Mouse (Mus musculus) embryonic facial prominence, embryonic 15.5 days (tissue): ENCODE measurements at regions not wholly inside any gene's neighbourhood (a gene's known extent, or its start where the extent isn't known, plus 50 kb on each side); places are given as distances from the start of the nearest gene placed in this dataset.

ENCODE experiments used
- ATAC-seq: fragments of 200-750 bp; cut with Nextera tagmentation; 2 replicates; pipeline ENCODE4 v1.8.0; 2017; ENCODE audit warnings: low read depth, moderate TSS enrichment; ENCODE audit not compliant: insufficient number of reproducible peaks, low FRiP score, low TSS enrichment
- H3K27ac ChIP-seq: fragments of 300-500 bp; sonication (generic); replicated peaks from 2 replicates; pipeline ENCODE4 v1.5.1; 2015; ENCODE audit warnings: mild to moderate bottlenecking, inconsistent platforms
- H3K27me3 ChIP-seq: fragments of 300-500 bp; sonication (generic); 2 replicates; pipeline ENCODE4 v1.6.1; 2015; ENCODE audit warnings: inconsistent platforms
- H3K36me3 ChIP-seq: fragments of 300-500 bp; sonication (generic); 2 replicates; pipeline ENCODE4 v1.6.1; 2015; ENCODE audit warnings: mild to moderate bottlenecking, inconsistent platforms
- H3K4me1 ChIP-seq: fragments of 300-500 bp; sonication (generic); 2 replicates; pipeline ENCODE4 v1.6.1; 2015; ENCODE audit warnings: inconsistent platforms
- H3K4me2 ChIP-seq: fragments of 300-500 bp; sonication (generic); replicated peaks from 2 replicates; pipeline ENCODE4 v1.6.1; 2015; ENCODE audit warnings: mild to moderate bottlenecking, inconsistent platforms
- H3K4me3 ChIP-seq: fragments of 300-500 bp; sonication (generic); replicated peaks from 2 replicates; pipeline ENCODE4 v1.5.1; 2015; ENCODE audit warnings: mild to moderate bottlenecking, inconsistent platforms
- H3K9ac ChIP-seq: fragments of 300-500 bp; sonication (generic); 2 replicates; pipeline ENCODE4 v1.6.1; 2015; ENCODE audit warnings: inconsistent platforms
- H3K9me3 ChIP-seq: fragments of 300-500 bp; sonication (generic); replicated peaks from 2 replicates; pipeline ENCODE4 v1.6.1; 2016; ENCODE audit warnings: inconsistent platforms
- WGBS: fragments of 180-500 bp; shearing (Covaris S2); methylation state at CpG from one replicate; pipeline ENCODE4 v1.1.7; 2015; 5-methylcytosine and 5-hydroxymethylcytosine counted together

DNA sequence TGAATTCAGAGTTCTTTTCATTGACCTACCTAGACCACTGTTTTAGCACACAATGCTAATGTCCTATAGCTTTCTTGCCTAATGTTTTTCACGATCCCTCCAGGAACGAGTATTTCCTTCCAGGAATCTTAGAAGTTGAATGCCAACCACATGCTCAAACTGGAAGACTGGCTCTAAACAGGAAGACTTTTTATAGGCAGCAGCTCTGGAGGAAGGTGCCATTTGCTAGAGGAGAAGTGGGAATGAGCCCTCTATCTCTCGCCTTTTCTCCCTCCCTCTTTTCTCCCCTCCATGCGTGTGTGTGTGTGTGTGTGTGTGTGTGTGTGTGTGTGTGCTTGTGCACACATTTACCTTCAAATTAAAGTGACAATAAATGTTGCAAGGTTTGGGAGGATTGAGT is 410.7 kb upstream of the Kdm8 start:
- Histone ChIP-seq H3K9ac (no peak overlapping the region), H3K4me2 (no peak overlapping the region), H3K27ac (no peak overlapping the region), H3K36me3 (no peaks in the 10 kb centered on the region), H3K4me3 (no peak overlapping the region), H3K4me1 (no peaks in the 10 kb centered on the region), H3K9me3 (no peaks in the 10 kb centered on the region), H3K27me3 (no peaks in the 10 kb centered on the region)
- 74% methylated on average over 4 of the region's 4 CpGs for WGBS
- no peak for ATAC-seq

DNA sequence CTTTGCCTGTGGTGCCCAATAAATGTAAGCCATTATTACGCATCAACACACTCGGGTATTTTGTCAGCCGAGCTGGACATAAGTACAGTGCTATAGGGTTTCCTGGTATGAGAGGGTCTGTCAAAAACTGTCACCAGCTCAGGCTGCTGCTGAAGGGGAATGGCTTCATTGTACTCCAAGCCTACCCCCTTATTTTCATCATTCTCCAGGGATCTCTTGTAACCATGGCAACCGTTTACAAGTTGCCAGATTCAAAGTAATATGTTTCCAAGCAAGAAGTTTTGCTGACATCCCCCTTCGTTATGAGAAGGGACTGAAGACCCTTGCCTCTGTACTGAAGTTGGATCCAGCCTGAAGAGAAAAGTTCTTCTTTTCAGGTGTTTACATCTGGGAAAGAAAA is 410.3 kb upstream of the Kdm8 start:
- Histone ChIP-seq H3K4me1 (no peaks in the 10 kb centered on the region), H3K9ac (no peak overlapping the region), H3K27me3 (no peaks in the 10 kb centered on the region), H3K36me3 (no peaks in the 10 kb centered on the region), H3K4me3 (no peak overlapping the region), H3K27ac (no peak overlapping the region), H3K9me3 (no peaks in the 10 kb centered on the region), H3K4me2 (no peak overlapping the region)
- ATAC-seq: no peak
- 70% methylated on average over 5 of the region's 5 CpGs for WGBS

DNA sequence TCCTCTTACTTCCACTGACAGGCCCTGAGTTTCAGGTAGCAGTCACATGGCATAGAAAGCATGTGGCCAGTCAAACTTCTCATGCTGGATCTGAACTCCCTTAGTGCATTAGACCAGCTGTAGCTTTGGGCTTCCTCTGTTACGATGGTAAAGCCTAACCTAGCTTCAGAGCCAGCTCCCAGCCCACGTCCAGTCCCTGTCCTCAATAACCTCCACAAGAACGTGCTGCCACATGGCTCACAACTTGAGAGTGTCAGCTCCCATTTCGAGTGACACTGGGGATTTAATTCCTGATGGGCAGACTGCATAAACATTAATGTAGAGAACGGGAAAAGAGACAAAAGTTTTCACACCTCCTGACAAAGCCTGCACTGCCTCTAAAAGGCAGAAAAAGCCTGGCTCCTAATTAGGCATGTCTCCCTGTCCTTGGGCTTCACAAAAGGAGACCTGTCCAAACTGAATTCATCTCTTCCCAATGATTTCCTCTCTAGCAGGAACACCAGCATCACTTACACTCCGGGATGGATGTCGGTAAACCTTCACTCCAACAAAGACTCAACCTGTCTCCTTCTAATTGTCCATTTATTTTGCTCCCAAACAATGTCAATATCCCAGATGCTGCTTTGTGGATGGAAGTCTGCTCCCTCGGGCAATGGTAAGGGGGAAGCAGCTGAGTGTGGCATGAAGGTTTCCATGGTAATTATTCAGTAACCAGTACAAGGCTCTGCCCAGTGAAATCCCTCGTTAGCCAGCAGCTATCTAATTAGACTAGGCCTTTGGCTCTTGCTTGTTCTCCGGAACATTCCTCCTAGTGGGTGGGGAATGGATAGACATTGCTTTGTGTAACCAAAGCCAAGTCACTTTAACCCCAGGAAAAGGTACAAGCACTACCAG is 408.1 kb upstream of the Kdm8 start:
- H3K9ac ChIP-seq: no peak overlapping the region
- no peaks in the 10 kb centered on the region for H3K9me3 ChIP-seq
- ATAC-seq: no peak
- H3K36me3 ChIP-seq: no peaks in the 10 kb centered on the region
- no peaks in the 10 kb centered on the region for H3K27me3 ChIP-seq
- no peaks in the 10 kb centered on the region for H3K4me1 ChIP-seq
- H3K4me3 ChIP-seq: no peak overlapping the region
- no peak overlapping the region for H3K27ac ChIP-seq
- H3K4me2 ChIP-seq: no peak overlapping the region
- 46% methylated on average over 10 of the region's 10 CpGs for WGBS

- H3K4me2 ChIP-seq: no peak overlapping the region
- H3K27ac ChIP-seq: no peak overlapping the region
- no peak overlapping the region for H3K4me3 ChIP-seq
- ATAC-seq: no peak
- H3K27me3 ChIP-seq: no peaks in the 10 kb centered on the region
- H3K9ac ChIP-seq: no peak overlapping the region
- no peaks in the 10 kb centered on the region for H3K36me3 ChIP-seq
- no peaks in the 10 kb centered on the region for H3K9me3 ChIP-seq
- WGBS: 69% methylated on average over 4 of the region's 4 CpGs
- H3K4me1 ChIP-seq: no peaks in the 10 kb centered on the region
Measured at GRCm38 (mm10) chr7:125038840-125039239, 405.6 kb upstream of the Kdm8 start.

GRCm38 (mm10) chr7:125055951-125056625 is 388.4 kb upstream of the Kdm8 start:
- Histone ChIP-seq H3K4me2 (no peak overlapping the region), H3K27me3 (no peaks in the 10 kb centered on the region), H3K9ac (no peak overlapping the region), H3K27ac (no peak overlapping the region), H3K4me3 (no peak overlapping the region), H3K4me1 (no peaks in the 10 kb centered on the region), H3K36me3 (no peaks in the 10 kb centered on the region), H3K9me3 (no peaks in the 10 kb centered on the region)
- ATAC-seq: no peak

- Histone ChIP-seq H3K27ac (no peak overlapping the region), H3K4me2 (no peak overlapping the region), H3K27me3 (no peaks in the 10 kb centered on the region), H3K9ac (no peak overlapping the region), H3K4me3 (no peak overlapping the region), H3K36me3 (no peaks in the 10 kb centered on the region), H3K9me3 (no peaks in the 10 kb centered on the region), H3K4me1 (no peaks in the 10 kb centered on the region)
- ATAC-seq: no peak
- 80% methylated on average over 4 of the region's 4 CpGs for WGBS
Measured at GRCm38 (mm10) chr7:125102464-125102863, 342.0 kb upstream of the Kdm8 start.

- 69% methylated on average over 4 of the region's 4 CpGs for WGBS
- Histone ChIP-seq H3K4me1 (no peaks in the 10 kb centered on the region), H3K27me3 (no peaks in the 10 kb centered on the region), H3K4me2 (no peak overlapping the region), H3K9ac (no peak overlapping the region), H3K9me3 (no peaks in the 10 kb centered on the region), H3K36me3 (no peaks in the 10 kb centered on the region), H3K27ac (no peak overlapping the region), H3K4me3 (no peak overlapping the region)
- ATAC-seq: no peak
Measured at GRCm38 (mm10) chr7:125104011-125104410, 340.5 kb upstream of the Kdm8 start.

DNA sequence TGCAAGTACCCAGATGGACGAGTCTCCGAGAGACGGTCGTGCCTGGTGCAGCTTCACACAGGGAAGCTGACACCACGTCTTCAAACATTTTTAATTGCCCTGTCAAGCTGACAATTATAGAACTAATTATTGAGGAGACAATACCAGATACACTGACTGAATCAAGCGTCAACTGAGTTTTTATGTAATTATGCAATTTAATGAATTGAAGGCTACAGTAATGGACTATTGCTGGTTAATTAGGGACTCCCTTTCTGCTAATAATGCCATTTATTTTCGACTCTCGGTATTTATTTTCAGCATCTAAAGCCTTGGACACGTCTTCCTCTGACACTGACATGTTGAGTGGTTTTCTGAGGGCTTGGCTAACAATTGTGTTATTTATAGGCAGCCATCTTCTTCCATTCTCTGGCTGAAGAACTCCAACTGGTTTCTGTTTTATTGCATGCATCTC is 331.6 kb upstream of the Kdm8 start:
- 67% methylated on average over 9 of the region's 9 CpGs for WGBS
- Histone ChIP-seq H3K9ac (no peak overlapping the region), H3K36me3 (no peaks in the 10 kb centered on the region), H3K4me2 (no peak overlapping the region), H3K27me3 (no peaks in the 10 kb centered on the region), H3K9me3 (no peaks in the 10 kb centered on the region), H3K27ac (no peak overlapping the region), H3K4me1 (no peaks in the 10 kb centered on the region), H3K4me3 (no peak overlapping the region)
- ATAC-seq: no peak

DNA sequence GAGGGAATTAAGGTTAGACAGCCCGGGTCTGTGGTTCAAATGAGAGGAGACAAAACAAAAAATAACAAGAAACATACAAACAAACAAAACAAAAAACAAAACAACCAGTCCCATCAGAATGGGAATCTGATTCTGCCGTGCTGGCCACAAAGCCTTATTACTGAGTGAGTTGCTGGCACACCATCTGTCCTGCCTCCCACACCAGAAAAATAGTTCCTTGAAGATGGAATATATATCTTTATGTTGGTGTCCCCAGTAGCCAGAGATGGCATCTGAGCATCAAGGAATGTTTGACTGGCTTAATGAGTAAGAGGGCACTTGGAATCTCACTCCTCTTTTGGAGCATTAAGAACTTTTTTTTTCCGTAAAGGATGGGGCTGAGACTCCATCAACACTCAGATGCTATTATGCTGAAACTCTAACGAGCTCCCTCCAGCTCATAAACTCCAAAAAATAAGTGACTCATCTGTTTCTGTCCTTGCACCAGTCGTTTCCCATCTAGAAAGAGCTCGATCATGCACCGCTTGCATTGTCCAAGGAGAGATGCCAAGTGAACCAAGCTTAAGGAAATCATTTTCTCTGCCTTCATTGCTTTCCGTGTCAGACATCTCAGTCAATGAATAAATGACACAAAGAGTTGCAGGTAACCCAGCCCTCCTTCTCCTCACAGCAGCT is 329.0 kb upstream of the Kdm8 start:
- H3K4me3 ChIP-seq: no peak overlapping the region
- no peaks in the 10 kb centered on the region for H3K4me1 ChIP-seq
- H3K27me3 ChIP-seq: no peaks in the 10 kb centered on the region
- no peak overlapping the region for H3K9ac ChIP-seq
- H3K4me2 ChIP-seq: no peak overlapping the region
- no peak overlapping the region for H3K27ac ChIP-seq
- no peaks in the 10 kb centered on the region for H3K9me3 ChIP-seq
- no peaks in the 10 kb centered on the region for H3K36me3 ChIP-seq
- 71% methylated on average over 8 of the region's 8 CpGs for WGBS
- no peak for ATAC-seq

GRCm38 (mm10) chr7:125117173-125117572 is 327.3 kb upstream of the Kdm8 start:
- Histone ChIP-seq H3K4me3 (no peak overlapping the region), H3K36me3 (no peaks in the 10 kb centered on the region), H3K9me3 (no peaks in the 10 kb centered on the region), H3K27ac (no peak overlapping the region), H3K9ac (no peak overlapping the region), H3K4me2 (no peak overlapping the region), H3K27me3 (no peaks in the 10 kb centered on the region), H3K4me1 (no peaks in the 10 kb centered on the region)
- 48% methylated on average over 8 of the region's 8 CpGs for WGBS
- ATAC-seq: no peak

DNA sequence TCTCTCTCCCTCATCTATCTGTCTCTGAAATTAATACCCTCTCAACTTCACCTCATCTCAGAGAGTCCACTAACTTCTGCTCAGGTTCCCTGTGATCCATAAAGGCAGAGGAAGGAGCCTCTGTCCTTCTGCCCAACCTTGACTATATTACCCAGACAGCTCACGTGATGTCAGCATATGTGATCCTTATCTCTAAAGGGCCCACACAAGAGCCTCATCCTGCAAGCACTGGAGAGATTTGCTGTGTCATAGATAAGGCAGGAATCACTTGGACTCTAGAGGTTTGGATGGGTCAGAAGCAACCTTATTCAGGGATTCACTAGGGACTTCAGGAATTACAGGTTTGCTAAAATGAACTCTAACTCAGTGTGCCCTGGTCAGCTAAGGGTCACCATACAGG is 315.3 kb upstream of the Kdm8 start:
- 63% methylated on average over 1 of the region's 1 CpGs for WGBS
- H3K27me3 ChIP-seq: no peaks in the 10 kb centered on the region
- H3K4me2 ChIP-seq: no peak overlapping the region
- H3K36me3 ChIP-seq: no peaks in the 10 kb centered on the region
- no peak overlapping the region for H3K9ac ChIP-seq
- no peak overlapping the region for H3K4me3 ChIP-seq
- no peaks in the 10 kb centered on the region for H3K9me3 ChIP-seq
- ATAC-seq: no peak
- no peak overlapping the region for H3K27ac ChIP-seq
- no peaks in the 10 kb centered on the region for H3K4me1 ChIP-seq
